Mouse (Mus musculus): ENCODE measurements around the gene Wars2. TPM values are rescaled to one million over a fixed set of nuclear protein-coding genes. Genes with fewer than 3 reads are reported as not detected.

Gene Wars2
- polyA plus RNA-seq, 1 experiment from 2014 or later = 5.4 TPM

DNA sequence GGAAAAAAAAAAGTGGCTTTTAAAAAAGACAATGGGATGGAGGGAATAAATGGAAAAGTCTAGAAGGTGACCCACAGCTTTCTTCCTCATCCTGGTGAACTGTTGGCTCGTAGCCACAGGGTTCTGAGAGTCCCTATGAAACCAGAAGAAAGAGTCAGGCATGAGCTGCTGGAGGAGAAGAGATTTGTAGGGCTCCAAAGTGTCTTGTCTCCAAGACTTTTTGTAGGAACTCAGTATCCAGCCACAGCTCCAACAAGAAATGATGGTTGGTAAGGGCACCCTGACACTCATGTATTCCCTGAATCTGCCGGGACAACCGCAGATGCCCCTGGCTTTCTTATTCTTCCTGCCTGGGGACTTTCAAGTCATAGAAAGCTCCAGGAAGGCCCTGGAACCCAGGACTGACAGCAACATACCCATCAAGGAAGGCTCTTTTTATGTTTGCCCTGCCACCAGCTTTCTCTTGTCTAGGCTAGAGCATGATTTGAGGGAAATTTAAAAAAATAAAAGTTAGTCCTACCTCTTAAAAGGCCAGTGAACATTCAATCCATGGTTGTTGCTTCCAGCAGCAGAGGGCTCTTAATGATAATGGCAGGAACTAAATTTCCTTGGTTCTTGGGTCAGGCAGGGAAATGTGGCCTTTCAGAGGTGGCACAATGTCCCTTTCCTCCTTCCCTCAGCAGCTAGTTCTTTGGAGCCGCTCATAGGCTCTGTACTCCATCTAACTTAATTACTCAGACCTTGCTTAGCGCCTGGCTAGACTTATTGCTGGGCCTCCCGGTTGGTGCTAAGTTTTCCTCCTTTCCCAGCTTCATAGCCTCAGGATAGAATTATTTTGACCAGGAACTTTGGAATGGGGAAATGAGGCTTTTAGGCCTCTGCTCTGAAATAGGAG is 110.7 kb downstream of the Wars2 start:
- Histone ChIP-seq H3K27me3 (ENCODE audit: control insufficient read depth, insufficient read depth, low read length) (peaks cover 96% of the 10 kb centered on the region), H3K36me3 (replicated peaks; ENCODE audit: control insufficient read depth, insufficient read depth) (no peaks in the 10 kb centered on the region), H3K4me3 (replicated peaks; ENCODE audit: low read length) (no peak overlapping the region), H3K4me2 (replicated peaks) (no peak overlapping the region), H3K9me3 (ENCODE audit: control insufficient read depth, low read length) (no peaks in the 10 kb centered on the region), H3K4me1 (replicated peaks; ENCODE audit: control insufficient read depth, insufficient read depth, low read length) (no peaks in the 10 kb centered on the region), H3K27ac (no peak overlapping the region), H3K9ac (no peak overlapping the region)
- DNase-seq (ENCODE audit: low spot score) = no peak
- no peak for ATAC-seq (ENCODE audit: low FRiP score)
- WGBS = 5% methylated on average over 6 of the region's 6 CpGs

DNA sequence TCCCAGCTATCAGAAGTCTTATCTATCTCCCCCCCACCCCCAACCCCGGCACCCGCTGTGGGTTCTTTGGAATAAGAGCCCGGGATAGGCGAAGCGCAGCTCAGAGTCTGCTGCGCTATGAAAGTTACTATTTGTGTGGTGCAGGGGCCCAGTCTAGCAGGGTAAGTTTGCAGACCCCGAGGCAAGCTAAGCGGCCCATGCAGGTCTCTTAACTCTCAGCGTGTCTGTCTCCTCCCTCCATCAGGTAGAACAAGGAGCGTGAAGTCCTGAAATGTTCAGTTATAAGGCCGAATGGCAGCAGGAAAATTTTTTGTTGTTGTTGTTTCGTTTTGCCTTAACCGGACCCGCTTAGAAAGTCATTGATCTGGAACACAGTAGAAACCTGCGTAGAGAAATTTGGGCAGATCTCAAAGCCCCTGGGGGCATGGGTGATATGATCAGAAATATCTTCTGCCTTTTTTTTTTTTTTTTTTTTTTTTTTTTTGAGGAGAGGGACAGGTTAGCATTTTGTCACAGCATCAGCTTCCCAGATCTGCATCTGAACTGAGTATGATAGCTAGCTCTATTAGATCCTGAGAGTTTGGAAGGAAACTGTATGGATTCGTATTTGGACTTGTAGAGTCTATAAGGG is 111.7 kb downstream of the Wars2 start:
- no peak overlapping the region for H3K27ac ChIP-seq
- H3K27me3 ChIP-seq (ENCODE audit: control insufficient read depth, insufficient read depth, low read length) = peaks cover 96% of the 10 kb centered on the region
- 2% methylated on average over 16 of the region's 16 CpGs for WGBS
- no peak overlapping the region for H3K4me3 ChIP-seq (replicated peaks; ENCODE audit: low read length)
- H3K4me1 ChIP-seq (replicated peaks; ENCODE audit: control insufficient read depth, insufficient read depth, low read length) = no peaks in the 10 kb centered on the region
- no peak overlapping the region for H3K9ac ChIP-seq
- no peak for ATAC-seq (ENCODE audit: low FRiP score)
- no peak overlapping the region for H3K4me2 ChIP-seq (replicated peaks)
- DNase-seq (ENCODE audit: low spot score) = no peak
- no peaks in the 10 kb centered on the region for H3K36me3 ChIP-seq (replicated peaks; ENCODE audit: control insufficient read depth, insufficient read depth)
- H3K9me3 ChIP-seq (ENCODE audit: control insufficient read depth, low read length) = no peaks in the 10 kb centered on the region

DNA sequence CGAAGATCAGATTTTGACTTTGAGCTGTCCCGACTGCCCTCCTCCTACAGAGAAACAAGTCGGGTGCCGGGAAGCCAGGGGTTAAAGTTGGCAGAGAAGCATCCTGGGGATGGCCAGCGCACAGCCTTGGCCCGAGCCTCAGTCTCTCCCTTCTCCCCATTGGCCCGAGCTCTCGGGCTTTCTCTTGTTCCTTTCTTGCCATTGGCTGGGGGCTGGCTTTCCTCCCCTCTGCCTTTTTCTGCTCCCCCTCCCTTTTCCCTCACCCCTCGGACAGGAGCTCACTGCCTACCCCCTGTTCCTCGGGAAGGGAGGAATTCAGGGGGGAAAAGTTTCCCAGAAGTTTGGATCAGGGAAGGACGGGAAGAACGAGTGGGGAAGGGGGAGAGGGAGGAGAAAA is 112.2 kb downstream of the Wars2 start:
- no peak overlapping the region; the same call in 1 of the 2 replicates for H3K4me3 ChIP-seq (replicated peaks; ENCODE audit: low read length)
- ATAC-seq (ENCODE audit: low FRiP score) = peak; percentile 35
- no peak for DNase-seq (ENCODE audit: low spot score)
- no peak overlapping the region for H3K4me2 ChIP-seq (replicated peaks)
- no peaks in the 10 kb centered on the region for H3K9me3 ChIP-seq (ENCODE audit: control insufficient read depth, low read length)
- no peak overlapping the region for H3K9ac ChIP-seq
- no peaks in the 10 kb centered on the region for H3K4me1 ChIP-seq (replicated peaks; ENCODE audit: control insufficient read depth, insufficient read depth, low read length)
- H3K27ac ChIP-seq = no peak overlapping the region
- H3K27me3 ChIP-seq (ENCODE audit: control insufficient read depth, insufficient read depth, low read length) = peaks cover 96% of the 10 kb centered on the region
- WGBS = under 1% methylated on average over 12 of the region's 12 CpGs
- H3K36me3 ChIP-seq (replicated peaks; ENCODE audit: control insufficient read depth, insufficient read depth) = no peaks in the 10 kb centered on the region

DNA sequence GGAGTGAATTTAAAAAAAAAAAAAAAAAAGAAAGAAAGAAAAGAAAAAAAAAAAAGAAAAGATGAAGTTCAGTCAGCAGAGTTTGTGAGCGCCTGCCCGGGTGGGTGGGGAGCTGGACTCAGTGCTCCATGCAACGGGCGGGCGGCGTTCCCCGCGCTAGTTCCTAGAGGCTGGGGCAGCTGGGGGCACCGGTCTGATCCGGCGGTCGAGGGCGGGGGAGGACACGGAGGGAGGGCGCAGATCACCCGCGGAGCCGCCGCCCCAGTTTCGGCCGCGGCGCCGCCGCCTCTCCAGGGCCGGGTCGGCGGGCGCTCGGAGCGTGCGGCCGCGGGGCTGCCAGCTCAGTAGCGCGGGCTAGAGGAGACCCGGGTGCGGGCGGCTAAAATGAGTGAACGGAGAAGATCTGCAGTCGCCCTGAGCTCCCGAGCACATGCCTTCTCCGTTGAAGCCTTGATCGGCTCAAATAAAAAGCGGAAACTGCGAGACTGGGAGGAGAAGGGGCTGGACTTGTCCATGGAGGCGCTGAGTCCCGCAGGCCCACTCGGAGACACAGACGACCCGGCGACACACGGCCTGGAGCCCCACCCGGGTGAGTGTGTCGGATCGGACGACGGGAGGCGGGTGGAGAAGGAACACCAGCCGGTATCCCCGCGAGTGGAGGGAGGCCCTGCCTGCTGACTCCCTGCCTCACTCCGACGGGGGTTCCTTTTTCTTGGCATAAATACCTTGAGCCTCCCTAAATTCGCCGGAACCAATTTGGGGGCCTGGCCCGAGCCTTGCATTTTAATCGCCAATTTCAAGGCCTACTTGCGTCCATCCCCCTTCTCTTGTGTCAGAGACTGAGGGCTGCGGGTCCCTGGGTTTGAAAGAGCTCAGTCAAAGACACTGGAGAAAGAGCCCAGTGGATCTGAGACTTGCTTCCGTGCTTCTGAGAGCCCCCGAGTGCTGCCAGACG is 112.9 kb downstream of the Wars2 start:
- H3K4me2 ChIP-seq (replicated peaks) = peak overlapping the region; percentile 46
- under 1% methylated on average over 73 of the region's 73 CpGs for WGBS
- ATAC-seq (ENCODE audit: low FRiP score) = peak; percentile 68
- peaks cover 96% of the 10 kb centered on the region for H3K27me3 ChIP-seq (ENCODE audit: control insufficient read depth, insufficient read depth, low read length)
- H3K27ac ChIP-seq = no peak overlapping the region
- peak overlapping the region; percentile 23 for H3K4me3 ChIP-seq (replicated peaks; ENCODE audit: low read length)
- no peaks in the 10 kb centered on the region for H3K9me3 ChIP-seq (ENCODE audit: control insufficient read depth, low read length)
- H3K9ac ChIP-seq = 0 out of 2 replicates have a peak overlapping the region, but pooled peaks have one; percentile 24
- H3K36me3 ChIP-seq (replicated peaks; ENCODE audit: control insufficient read depth, insufficient read depth) = no peaks in the 10 kb centered on the region
- no peaks in the 10 kb centered on the region for H3K4me1 ChIP-seq (replicated peaks; ENCODE audit: control insufficient read depth, insufficient read depth, low read length)
- DNase-seq (ENCODE audit: low spot score) = peak; percentile 50

DNA sequence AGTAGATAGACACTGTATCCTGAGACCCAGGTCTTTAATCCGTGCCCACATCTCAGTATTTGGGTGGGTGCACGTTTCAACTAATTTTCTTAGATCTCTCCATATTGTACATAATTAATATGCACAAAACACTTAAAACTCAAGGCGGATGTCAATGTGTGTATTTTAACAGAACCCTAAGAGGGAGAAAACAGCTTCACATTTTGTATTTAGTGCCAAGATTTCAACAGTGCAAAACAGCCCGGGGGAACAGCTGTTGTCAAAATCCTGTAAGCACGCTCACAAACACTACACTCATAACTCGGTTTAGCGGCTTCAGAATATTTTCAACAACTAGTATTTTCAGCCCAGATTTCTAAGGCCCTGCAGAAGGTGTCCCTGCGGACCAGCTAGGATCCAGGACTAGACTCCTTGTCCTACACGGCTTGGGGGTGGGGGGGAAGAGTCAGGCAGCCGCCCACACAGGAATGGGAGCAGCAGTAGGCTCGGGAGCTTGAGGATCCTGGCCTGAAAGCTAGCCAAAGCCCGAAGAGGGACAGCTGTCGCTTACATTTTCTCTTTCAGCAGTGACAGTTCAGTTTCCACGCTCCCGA is 113.8 kb downstream of the Wars2 start:
- Histone ChIP-seq H3K27me3 (ENCODE audit: control insufficient read depth, insufficient read depth, low read length) (peaks cover 96% of the 10 kb centered on the region), H3K4me3 (replicated peaks; ENCODE audit: low read length) (peak overlapping the region; percentile 23), H3K36me3 (replicated peaks; ENCODE audit: control insufficient read depth, insufficient read depth) (no peaks in the 10 kb centered on the region), H3K9me3 (ENCODE audit: control insufficient read depth, low read length) (no peaks in the 10 kb centered on the region), H3K4me2 (replicated peaks) (no peak overlapping the region), H3K27ac (no peak overlapping the region), H3K4me1 (replicated peaks; ENCODE audit: control insufficient read depth, insufficient read depth, low read length) (no peaks in the 10 kb centered on the region), H3K9ac (no peak overlapping the region)
- 2% methylated on average over 15 of the region's 15 CpGs for WGBS
- DNase-seq (ENCODE audit: low spot score) = peak; percentile 53
- ATAC-seq (ENCODE audit: low FRiP score) = no peak

DNA sequence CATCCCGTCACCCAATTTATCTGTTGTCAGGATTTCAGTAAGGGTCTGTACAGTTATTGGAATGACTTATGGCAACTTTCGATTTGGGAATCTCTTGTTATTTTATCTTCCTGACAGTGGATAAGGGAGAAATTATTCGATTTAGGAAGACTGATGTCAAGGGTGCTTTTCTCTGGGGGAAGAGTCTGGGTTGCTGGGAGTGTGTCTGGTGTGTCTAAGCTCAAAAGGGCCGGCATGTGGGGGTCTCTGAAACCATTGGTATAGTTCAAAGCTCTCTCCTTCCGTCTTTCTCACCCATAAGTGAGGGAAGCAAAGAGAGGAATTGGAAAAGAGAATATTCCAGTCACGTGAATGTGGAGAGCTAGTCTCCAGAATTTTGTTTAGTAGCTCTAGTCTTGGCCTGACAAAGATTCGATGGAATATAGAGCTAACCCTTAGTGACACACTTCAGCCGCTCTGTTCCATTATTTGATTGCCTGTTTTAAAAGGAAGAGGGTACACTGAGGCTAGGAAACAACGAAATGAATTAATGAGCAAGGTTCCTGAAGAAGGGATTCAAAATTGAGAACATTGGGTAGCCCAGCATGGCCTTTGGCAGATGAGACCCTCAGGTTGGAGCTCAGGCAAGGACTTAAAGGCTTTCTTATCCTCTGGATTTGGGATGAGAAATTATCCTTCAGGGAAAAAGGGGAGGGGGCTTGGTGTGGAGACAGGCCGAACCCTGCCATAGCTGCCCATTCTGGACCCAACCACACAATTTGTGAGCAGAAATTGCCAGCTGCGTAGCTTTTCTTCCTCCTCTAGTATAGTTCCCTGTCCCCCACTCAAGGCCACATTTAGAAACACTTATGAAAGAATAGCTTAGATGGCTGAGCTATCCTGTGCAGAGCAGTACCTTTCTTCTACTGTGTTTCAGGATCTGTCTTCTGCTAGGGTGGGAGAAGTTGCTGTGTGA is 114.8 kb downstream of the Wars2 start:
- no peaks in the 10 kb centered on the region for H3K4me1 ChIP-seq (replicated peaks; ENCODE audit: control insufficient read depth, insufficient read depth, low read length)
- WGBS = 7% methylated on average over 11 of the region's 11 CpGs
- no peak overlapping the region for H3K4me2 ChIP-seq (replicated peaks)
- H3K9me3 ChIP-seq (ENCODE audit: control insufficient read depth, low read length) = no peaks in the 10 kb centered on the region
- peak; percentile 23 for DNase-seq (ENCODE audit: low spot score)
- H3K9ac ChIP-seq = no peak overlapping the region
- H3K27me3 ChIP-seq (ENCODE audit: control insufficient read depth, insufficient read depth, low read length) = peaks cover 95% of the 10 kb centered on the region
- no peak for ATAC-seq (ENCODE audit: low FRiP score)
- no peaks in the 10 kb centered on the region for H3K36me3 ChIP-seq (replicated peaks; ENCODE audit: control insufficient read depth, insufficient read depth)
- H3K4me3 ChIP-seq (replicated peaks; ENCODE audit: low read length) = no peak overlapping the region
- H3K27ac ChIP-seq = no peak overlapping the region

DNA sequence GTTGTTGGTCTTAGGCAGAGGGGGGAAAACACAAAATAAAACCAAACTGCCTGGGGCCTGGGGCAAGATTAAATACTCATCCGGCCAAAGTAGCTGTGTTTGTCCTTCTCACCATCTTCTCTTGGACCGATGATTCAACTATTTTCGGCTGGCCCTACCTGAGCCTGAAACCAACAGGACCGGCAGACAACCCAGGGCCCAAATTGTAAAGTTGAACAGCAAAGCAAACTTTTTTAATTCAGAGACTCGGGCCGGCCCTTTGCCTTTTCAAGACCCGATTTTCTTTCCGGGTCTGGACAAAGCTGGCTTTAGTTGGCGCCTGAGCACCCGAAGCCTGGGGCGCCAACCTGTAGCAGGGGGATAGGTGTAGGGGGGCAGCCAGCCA is 115.5 kb downstream of the Wars2 start:
- no peak overlapping the region; the same call in 1 of the 2 replicates for H3K4me2 ChIP-seq (replicated peaks)
- WGBS = 3% methylated on average over 11 of the region's 11 CpGs
- H3K36me3 ChIP-seq (replicated peaks; ENCODE audit: control insufficient read depth, insufficient read depth) = no peaks in the 10 kb centered on the region
- ATAC-seq (ENCODE audit: low FRiP score) = no peak
- DNase-seq (ENCODE audit: low spot score) = peak; percentile 26
- no peak overlapping the region for H3K9ac ChIP-seq
- H3K9me3 ChIP-seq (ENCODE audit: control insufficient read depth, low read length) = no peaks in the 10 kb centered on the region
- no peaks in the 10 kb centered on the region for H3K4me1 ChIP-seq (replicated peaks; ENCODE audit: control insufficient read depth, insufficient read depth, low read length)
- H3K27ac ChIP-seq = no peak overlapping the region
- peaks cover 95% of the 10 kb centered on the region for H3K27me3 ChIP-seq (ENCODE audit: control insufficient read depth, insufficient read depth, low read length)
- H3K4me3 ChIP-seq (replicated peaks; ENCODE audit: low read length) = no peak overlapping the region

DNA sequence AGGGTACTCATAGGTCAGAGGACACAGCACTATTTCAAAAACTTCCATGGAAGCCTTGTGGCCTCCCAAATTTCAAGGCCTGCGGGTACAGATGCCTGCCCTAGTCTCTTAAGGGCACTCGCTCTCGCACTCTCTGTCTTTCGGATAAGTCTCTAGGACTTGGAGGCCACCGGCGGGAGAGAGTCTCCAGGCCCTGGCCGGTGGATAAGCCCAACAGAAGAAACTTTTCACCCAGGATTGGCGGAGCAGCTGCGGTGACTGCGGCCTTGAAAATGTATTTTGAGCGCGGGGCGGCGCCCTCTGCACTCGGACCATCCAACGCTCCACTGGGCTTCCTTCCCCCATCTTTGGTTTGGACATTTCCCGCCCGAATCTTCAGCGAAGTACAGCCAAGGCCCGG is 115.9 kb downstream of the Wars2 start:
- DNase-seq (ENCODE audit: low spot score) (no peak), ATAC-seq (ENCODE audit: low FRiP score) (no peak)
- no peak overlapping the region for H3K4me3 ChIP-seq (replicated peaks; ENCODE audit: low read length)
- H3K36me3 ChIP-seq (replicated peaks; ENCODE audit: control insufficient read depth, insufficient read depth) = no peaks in the 10 kb centered on the region
- H3K27ac ChIP-seq = no peak overlapping the region
- H3K4me2 ChIP-seq (replicated peaks) = no peak overlapping the region; the same call in 1 of the 2 replicates
- H3K27me3 ChIP-seq (ENCODE audit: control insufficient read depth, insufficient read depth, low read length) = peaks cover 95% of the 10 kb centered on the region
- no peaks in the 10 kb centered on the region for H3K9me3 ChIP-seq (ENCODE audit: control insufficient read depth, low read length)
- WGBS = 2% methylated on average over 20 of the region's 20 CpGs
- H3K9ac ChIP-seq = no peak overlapping the region
- no peaks in the 10 kb centered on the region for H3K4me1 ChIP-seq (replicated peaks; ENCODE audit: control insufficient read depth, insufficient read depth, low read length)

Data from hindbrain, embryonic 14.5 days (tissue).